Mouse (Mus musculus): ENCODE measurements at regions not wholly inside any gene's neighbourhood (a gene's known extent, or its start where the extent isn't known, plus 50 kb on each side); places are given as distances from the start of the nearest gene placed in this dataset.

GRCm38 (mm10) chr13:20007561-20007960 lies 82.8 kb upstream of the Elmo1 start:
- no peak for TF ChIP-seq CTCF (IDR thresholded peaks at IDR 0.05; ENCODE audit: low read depth, low read length)
- TF ChIP-seq POLR2A (IDR thresholded peaks at IDR 0.05; ENCODE audit: borderline replicate concordance, low read depth, low read length): no peak
